In genomic region chr13:14613553-14613952, GRCm38 (mm10) we compare ENCODE assay signal across 8 mouse cellular contexts. TPM values are rescaled to one million over a fixed set of nuclear protein-coding genes. Genes with fewer than 3 reads are reported as not detected.
DNase-seq lines count a peak whose midpoint lies in the region; ATAC-seq and TF ChIP-seq lines count a peak whose summit lies in the region.

No protein-coding gene starts in this region.

- H3K4me1 ChIP-seq in heart, embryonic 12.5 days (replicated peaks), result peaks cover 14% of the 10 kb centered on the region
- peaks cover 24% of the 10 kb centered on the region for H3K4me1 ChIP-seq in E14TG2a.4 (replicated peaks; ENCODE audit: low read depth, low read length)
- peaks cover 6% of the 10 kb centered on the region for H3K4me1 ChIP-seq in hindbrain, embryonic 10.5 days (replicated peaks)

- whole genome bisulfite sequencing in heart, embryonic 12.5 days, result 2% methylated on average over 9 of the region's 9 CpGs
- under 1% methylated on average over 9 of the region's 9 CpGs for WGBS in hindbrain, embryonic 10.5 days

- DNase-seq in heart, adult 8-10 months (ENCODE audit: low spot score), result no peak
- no peak for DNase-seq in hindbrain, embryonic 10.5 days (ENCODE audit: low spot score)
- peak; percentile 6 for DNase-seq in mesoderm, embryonic 11.5 days (ENCODE audit: low read depth, low spot score)
- DNase-seq in retina, postnatal 1 day, result no peak
- DNase-seq in layer of hippocampus, postnatal 25 days (ENCODE audit: extremely low spot score in 1 of 2, low spot score in 1 of 2), result no peak
- DNase-seq in adrenal gland, postnatal 25 days, result no peak

- H3K27ac ChIP-seq in heart, embryonic 12.5 days (ENCODE audit: poor library complexity, severe bottlenecking), result peak overlapping the region; percentile 69; the same call in 1 of the 2 replicates
- H3K27ac ChIP-seq in hindbrain, embryonic 10.5 days, result peak overlapping the region; percentile 89

- peak overlapping the region; percentile 68 for H3K4me2 ChIP-seq in heart, embryonic 12.5 days

- H3K4me3 ChIP-seq in heart, embryonic 12.5 days, result peak overlapping the region; percentile 96
- peak overlapping the region; percentile 98 for H3K4me3 ChIP-seq in E14TG2a.4 (replicated peaks; ENCODE audit: low read length)
- H3K4me3 ChIP-seq in hindbrain, embryonic 10.5 days, result peak overlapping the region; percentile 85

- H3K9me3 ChIP-seq in heart, embryonic 12.5 days (replicated peaks), result no peaks in the 10 kb centered on the region
- no peaks in the 10 kb centered on the region for H3K9me3 ChIP-seq in E14TG2a.4 (ENCODE audit: low read length)
- no peaks in the 10 kb centered on the region for H3K9me3 ChIP-seq in hindbrain, embryonic 10.5 days

- peaks cover 34% of the 10 kb centered on the region for H3K36me3 ChIP-seq in heart, embryonic 12.5 days
- H3K36me3 ChIP-seq in E14TG2a.4 (ENCODE audit: insufficient read depth, low read length), result peaks cover 57% of the 10 kb centered on the region
- H3K36me3 ChIP-seq in hindbrain, embryonic 10.5 days, result peaks cover 44% of the 10 kb centered on the region

- no peak for ATAC-seq in heart, embryonic 12.5 days (ENCODE audit: insufficient number of reproducible peaks, low FRiP score)

- H3K27me3 ChIP-seq in heart, embryonic 12.5 days (replicated peaks), result no peaks in the 10 kb centered on the region
- H3K27me3 ChIP-seq in E14TG2a.4 (ENCODE audit: insufficient read depth, low read length), result no peaks in the 10 kb centered on the region
- no peaks in the 10 kb centered on the region for H3K27me3 ChIP-seq in hindbrain, embryonic 10.5 days (ENCODE audit: insufficient read depth, poor library complexity, severe bottlenecking)

- TF ChIP-seq CTCF in E14TG2a.4 (conservative IDR thresholded peaks at IDR 0.05; ENCODE audit: low read length), result no peak

- H3K9ac ChIP-seq in heart, embryonic 12.5 days, result peak overlapping the region; percentile 95

RNA-seq across cellular contexts. Expression of gene Psma2, which starts 0.5 kb away (rescaled TPM):
- 132 and 137 TPM in 2 replicates for polyA plus RNA-seq in heart, embryonic 12.5 days (2016; fragmentation: Nextera tagmentation; extraction: Ambion mirVana)
- total RNA-seq in heart, adult 8-10 months (2022), result 10 to 100 TPM; 56.0 to 62.9 (median 57.9) TPM
- 235 and 237 TPM in 2 replicates for polyA plus RNA-seq in hindbrain, embryonic 10.5 days (2016; fragmentation: Nextera tagmentation; extraction: Ambion mirVana)
- 10 to 100 TPM; 66.0 to 66.9 TPM for total RNA-seq in layer of hippocampus, postnatal 25 days (2021)
- 99.8 and 114 TPM in 2 replicates for total RNA-seq in adrenal gland, postnatal 25 days (2021)

RNA-seq across cellular contexts. Expression of gene Mrpl32, which starts 0.6 kb away (rescaled TPM):
- 106 and 120 TPM in 2 replicates for polyA plus RNA-seq in heart, embryonic 12.5 days (2016; fragmentation: Nextera tagmentation; extraction: Ambion mirVana)
- 10 to 100 TPM; 40.0 to 44.8 (median 41.4) TPM for total RNA-seq in heart, adult 8-10 months (2022)
- polyA plus RNA-seq in hindbrain, embryonic 10.5 days (2016; fragmentation: Nextera tagmentation; extraction: Ambion mirVana), result 103 and 106 TPM in 2 replicates
- total RNA-seq in layer of hippocampus, postnatal 25 days (2021), result 10 to 100 TPM; 34.3 to 38.6 TPM
- total RNA-seq in adrenal gland, postnatal 25 days (2021), result 59.3 and 69.2 TPM in 2 replicates

RNA-seq across cellular contexts. Expression of gene AW209491, which starts 16.4 kb away (rescaled TPM):
- polyA plus RNA-seq in heart, embryonic 12.5 days (2016; fragmentation: Nextera tagmentation; extraction: Ambion mirVana), result 18.4 and 18.6 TPM in 2 replicates
- total RNA-seq in heart, adult 8-10 months (2022), result 10 to 100 TPM in 3 of 4 experiments, 1 to 10 TPM in 1; 9.8 to 15.9 (median 13.4) TPM
- polyA plus RNA-seq in hindbrain, embryonic 10.5 days (2016; fragmentation: Nextera tagmentation; extraction: Ambion mirVana), result 30.8 and 31.3 TPM in 2 replicates
- 10 to 100 TPM; 22.2 to 22.3 TPM for total RNA-seq in layer of hippocampus, postnatal 25 days (2021)
- 17.6 and 18.9 TPM in 2 replicates for total RNA-seq in adrenal gland, postnatal 25 days (2021)
